Mouse (Mus musculus): ENCODE measurements around the gene Cdk5rap2.

Cdk5rap2 gene

DNA sequence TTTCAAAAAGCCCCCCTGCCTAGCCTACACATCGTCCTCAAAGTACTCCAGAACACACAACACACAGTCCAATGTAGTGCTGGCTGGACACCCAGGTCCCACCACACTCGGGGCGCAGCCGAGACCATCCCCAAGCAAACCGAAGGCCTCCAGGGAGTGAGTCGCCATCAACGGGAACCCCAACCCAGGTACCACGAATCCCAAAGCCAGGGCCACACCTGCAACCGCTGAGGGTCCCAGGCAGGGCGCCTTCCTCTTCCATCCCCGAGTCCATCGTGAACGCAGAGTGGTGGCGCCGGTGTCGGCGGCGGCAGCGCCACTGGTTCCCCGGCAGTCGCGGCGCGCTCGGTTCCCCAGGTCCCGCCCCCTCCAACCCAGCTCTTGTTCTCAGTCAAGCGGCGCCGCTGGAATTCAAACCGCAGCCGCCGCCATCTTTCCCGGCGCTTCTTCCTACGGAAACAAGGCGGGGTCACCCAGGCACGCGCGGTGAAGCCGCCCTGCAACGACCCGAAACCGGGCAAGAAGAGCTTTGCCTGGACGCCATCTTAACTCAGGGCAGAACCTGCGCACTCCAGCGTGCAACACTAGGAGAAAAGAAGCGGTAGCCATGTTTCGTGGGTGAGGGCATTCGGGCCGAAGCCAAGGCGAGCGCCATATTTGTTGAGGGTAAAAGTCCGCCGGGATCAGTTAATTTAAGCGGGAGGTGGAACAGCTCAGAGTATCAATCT, at the start of gene Cdk5rap2:
Gene Cdk5rap2, minus strand, starts transcription at position 450 of the 728 bp plus-strand sequence.
- DNase-seq (ENCODE audit: low read depth, low spot score) = peak; percentile 99

DNA sequence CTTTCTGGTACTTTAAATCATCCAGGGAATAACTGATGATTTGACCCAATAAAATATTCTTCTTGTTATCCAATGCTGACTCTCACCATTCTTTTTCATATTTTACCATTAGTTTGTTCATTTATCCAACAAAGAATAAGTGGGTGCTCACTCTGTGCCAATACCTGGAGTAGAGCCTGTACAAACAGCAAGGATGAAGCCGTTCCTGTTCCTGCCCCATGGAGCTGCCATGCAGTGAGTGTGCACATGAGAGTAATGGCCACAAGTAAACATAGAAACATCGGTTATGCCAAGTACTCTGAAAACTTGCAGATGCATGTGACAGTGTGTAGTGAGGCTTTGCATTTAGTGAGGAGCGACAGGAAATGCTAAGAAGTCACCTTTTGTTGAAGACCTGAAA, 41.9 kb upstream of the Cdk5rap2 start:
- DNase-seq (ENCODE audit: low read depth, low spot score) = no peak

DNA sequence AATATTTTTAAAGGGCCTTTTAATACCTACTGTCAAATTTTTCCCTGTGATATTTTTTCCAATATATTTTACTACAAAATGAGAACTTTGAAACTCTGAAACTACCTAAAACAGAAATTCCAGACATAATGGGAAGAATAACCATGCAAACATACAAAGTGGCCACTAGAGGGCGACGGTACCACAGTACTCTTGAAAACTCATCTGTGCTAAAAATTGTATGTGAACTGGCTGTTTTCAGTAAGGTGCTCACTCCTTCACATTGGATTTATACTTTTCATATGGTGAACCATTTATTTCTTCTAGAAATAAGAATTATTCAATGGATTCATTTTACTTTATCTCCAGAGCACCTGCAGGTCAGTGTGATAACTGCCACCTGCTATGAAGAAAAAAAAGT, 41.5 kb upstream of the Cdk5rap2 start:
- peak; percentile 59 for DNase-seq (ENCODE audit: low read depth, low spot score)

DNA sequence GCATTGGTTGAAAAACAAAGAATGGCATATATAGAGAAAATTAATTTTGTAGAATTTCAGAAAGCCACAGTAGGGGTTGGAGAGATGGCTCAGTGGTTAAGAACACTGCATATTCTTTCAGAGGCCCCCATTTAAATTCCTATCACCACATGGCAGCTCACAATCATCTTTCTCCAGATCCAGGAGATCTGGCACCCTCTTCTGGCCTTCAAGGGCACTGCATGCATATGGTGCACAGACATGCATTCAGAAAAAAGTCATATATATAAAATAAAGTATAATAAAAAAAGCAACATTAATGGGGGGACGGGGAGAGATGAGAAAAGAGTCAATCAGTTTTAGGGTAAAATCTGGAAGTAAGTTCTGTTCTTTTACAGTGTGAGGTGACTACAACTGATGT, 39.4 kb upstream of the Cdk5rap2 start:
- DNase-seq (ENCODE audit: low read depth, low spot score) = peak; percentile 35

DNA sequence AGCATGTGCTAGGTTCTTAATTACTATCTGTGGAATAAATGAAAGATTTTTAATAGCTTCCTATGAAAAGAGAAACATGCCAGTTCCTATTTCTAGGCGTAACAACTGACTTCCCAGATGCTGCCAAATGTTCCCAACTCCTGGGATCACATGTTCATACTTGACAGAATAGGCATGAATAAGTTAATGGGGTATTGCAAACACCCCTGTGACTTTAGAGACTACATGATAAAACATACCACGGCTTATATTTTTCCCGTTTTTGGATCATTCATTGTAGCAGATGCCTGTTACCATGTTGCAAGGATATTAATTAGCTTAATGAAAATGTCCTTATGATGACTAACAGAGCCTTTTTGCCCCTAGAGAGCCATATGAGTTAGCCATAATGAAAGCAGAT, 36.5 kb upstream of the Cdk5rap2 start:
- DNase-seq (ENCODE audit: low read depth, low spot score) = no peak

DNA sequence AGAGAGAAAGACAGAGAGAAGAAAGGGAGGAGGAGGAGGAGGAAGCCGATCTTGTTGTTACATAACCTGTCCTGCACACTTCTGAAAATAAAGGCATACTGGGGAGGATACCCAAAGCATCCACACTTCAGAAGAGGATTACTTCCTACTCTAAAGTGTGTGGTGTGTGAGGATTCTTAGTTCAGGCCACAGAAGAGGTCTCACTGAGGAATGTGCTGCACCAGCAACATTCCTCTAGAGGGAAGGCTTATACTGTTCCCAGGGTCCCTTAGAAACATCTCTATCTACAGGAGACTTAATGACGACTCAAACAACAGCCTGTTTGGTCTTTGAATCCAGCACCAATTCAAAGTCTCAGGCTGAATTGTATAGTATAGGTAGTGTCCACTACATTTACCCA, 10.0 kb upstream of the Cdk5rap2 start:
- DNase-seq (ENCODE audit: low read depth, low spot score) = no peak

DNA sequence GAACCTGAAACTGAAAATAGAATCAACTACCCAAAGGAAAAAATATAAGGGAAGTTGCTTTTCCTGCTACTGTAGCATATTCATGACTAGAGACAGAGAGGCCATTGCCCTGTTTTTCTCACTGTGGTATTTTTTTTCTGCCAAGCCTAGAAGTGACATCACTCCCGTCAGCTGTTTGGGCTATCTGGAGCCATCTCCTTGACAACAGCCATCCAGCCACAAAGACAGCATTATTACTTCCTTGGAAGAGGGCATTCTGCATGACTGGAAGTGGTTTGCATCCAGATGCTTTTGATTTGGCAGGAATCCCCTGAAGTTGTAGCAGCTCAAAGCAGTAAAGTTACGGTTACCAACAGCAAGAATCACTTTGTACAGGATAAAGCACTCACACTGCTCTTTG, 1.9 kb upstream of the Cdk5rap2 start:
- no peak for DNase-seq (ENCODE audit: low read depth, low spot score)

DNA sequence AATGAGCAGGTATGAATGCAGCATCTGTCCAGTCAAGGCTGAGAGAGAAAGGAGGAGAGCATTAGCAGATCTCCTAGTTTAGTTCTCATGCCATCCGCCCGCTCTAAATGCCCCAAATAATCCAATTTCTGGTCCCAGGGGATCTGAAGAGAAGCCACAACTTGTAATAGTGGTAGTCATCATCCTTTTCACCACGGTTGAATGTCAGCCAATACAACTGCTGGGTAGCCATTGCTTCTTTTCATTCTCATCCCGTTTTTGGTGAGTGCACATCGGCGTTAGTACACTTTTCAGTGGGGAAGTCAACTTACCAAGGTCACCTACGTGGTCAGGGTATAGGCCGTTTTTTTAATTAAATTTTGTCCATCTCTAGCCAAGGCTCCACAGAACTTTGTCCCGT, 787 bp downstream of the Cdk5rap2 start:
- DNase-seq (ENCODE audit: low read depth, low spot score) = no peak

DNA sequence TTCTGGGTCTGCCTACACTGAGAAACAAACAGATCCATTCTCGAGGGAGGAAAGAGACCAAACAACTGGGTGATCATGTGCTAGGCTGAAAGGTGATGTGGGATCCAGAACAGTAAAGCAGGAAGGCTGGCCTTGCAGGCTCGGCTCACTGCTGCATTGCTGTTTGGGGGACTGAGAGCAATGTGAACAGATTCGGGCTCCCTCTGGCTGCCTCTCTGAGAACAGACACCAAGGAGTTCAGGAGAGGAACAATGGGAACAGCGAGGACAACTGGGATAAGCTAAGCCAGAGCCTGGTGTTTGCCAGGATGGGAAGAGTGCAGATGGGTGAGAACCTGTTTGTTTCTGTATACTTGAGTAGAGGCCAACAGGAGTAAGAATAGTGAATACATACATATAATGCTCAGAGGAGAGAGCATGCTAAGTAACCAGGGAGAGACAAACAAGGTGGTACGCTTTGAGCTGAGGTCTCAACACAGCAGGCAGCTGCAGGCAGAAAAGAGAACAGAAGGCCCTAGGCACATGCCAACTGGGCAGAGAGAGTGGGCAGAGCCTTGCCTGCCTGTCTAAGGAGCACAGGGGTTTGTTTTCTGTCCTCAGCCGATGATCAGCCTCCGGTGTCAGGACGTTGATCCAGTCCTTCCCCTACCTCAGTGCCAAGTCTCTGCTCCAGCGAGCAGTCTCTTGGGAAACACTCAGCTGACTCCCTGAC, 8.0 kb downstream of the Cdk5rap2 start:
- peak; percentile 52 for DNase-seq (ENCODE audit: low read depth, low spot score)

DNA sequence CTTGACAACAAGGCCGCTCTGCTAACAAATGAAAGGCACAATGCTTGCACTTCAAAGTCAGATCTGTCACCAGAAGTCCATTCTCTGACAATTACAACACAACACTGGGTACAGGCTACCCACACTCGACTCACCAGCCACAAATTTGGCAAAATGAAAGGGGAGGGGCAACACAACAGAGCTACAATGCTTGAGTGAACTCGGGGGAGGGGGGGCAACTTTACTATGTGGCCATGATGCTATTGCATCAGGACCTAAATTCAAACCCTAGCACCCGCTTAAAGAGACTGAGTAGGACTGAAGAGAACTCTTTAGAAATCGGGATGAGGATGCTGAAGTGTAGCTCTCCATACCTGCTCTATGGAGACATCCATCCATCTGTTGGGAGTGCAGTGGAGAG, 10.8 kb downstream of the Cdk5rap2 start:
- DNase-seq (ENCODE audit: low read depth, low spot score) = no peak

DNA sequence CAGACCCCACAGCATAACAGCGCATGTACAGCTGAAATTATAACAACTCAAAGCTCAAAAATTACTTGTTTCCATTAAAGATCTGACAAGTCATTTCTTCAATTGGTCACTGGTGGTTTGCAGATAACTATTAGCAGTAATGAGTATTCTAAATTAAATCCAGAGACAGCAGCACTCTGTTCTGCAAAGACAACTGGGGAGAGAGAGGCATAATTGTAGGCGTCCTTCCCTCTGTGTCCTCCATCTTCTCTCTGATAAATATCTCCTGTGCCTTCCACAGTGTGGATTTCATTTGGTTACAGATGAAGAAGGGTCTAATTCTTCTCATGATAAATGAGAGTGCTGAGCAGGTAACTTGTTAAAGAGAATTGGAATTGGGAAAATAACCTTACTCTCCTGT, 11.2 kb downstream of the Cdk5rap2 start:
- DNase-seq (ENCODE audit: low read depth, low spot score) = no peak

DNA sequence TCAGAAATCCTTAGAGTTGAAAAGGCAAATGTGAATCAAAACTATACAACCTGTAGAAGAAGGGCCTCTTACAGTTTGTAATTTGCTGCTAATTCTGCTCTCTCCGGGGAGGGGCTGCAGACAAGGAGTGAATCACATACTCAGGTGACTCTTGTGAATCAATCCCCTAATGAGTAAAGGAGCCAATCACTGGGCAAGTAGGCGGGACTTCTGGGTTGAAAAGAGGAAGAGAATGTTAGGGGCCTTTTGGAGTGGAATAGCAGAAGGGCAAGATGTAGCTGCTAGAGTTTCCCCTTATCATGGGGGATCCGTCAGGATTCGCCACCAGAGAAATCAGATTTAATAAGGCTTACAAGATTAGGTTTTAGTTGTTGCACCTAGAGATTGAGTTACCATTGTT, 12.2 kb downstream of the Cdk5rap2 start:
- peak; percentile 10 for DNase-seq (ENCODE audit: low read depth, low spot score)

DNA sequence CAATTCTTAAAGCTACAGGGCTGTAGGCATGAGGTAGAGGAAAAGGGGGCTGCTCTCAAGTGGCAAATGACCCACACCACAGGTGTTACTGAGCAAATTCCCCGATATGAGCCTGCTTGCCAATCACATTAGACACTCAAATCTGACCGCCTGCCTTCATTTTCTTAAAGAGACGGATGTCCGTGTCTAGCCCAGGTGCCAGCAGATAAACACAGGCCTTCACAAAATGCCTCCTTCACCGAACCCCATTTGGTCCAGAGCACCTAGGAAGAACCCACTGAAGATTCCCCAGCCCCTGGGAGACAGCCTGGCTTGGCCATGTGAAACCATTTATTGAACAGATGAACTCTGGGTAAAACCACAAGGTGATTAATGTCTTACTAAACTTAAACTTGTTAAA, 13.5 kb downstream of the Cdk5rap2 start:
- DNase-seq (ENCODE audit: low read depth, low spot score) = no peak

DNA sequence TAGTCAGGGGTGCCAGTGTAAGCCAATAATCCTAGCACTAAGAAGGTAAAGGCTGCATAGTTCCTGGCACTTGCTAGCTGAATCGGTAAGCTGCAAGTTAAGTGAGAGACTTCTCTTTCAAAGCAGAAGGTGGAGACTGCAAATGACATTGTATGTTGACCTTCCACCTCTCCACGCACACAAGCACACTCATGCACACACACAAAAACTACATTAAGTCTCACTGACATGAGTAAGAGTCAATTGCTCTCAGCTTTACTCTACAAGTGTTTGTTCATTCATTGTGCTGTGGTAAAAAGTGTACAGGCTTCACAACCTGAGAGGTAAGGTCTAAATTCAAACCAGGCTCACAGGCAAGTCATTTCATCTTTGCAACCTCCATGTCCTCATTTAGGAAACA, 15.5 kb downstream of the Cdk5rap2 start:
- DNase-seq (ENCODE audit: low read depth, low spot score) = no peak

DNA sequence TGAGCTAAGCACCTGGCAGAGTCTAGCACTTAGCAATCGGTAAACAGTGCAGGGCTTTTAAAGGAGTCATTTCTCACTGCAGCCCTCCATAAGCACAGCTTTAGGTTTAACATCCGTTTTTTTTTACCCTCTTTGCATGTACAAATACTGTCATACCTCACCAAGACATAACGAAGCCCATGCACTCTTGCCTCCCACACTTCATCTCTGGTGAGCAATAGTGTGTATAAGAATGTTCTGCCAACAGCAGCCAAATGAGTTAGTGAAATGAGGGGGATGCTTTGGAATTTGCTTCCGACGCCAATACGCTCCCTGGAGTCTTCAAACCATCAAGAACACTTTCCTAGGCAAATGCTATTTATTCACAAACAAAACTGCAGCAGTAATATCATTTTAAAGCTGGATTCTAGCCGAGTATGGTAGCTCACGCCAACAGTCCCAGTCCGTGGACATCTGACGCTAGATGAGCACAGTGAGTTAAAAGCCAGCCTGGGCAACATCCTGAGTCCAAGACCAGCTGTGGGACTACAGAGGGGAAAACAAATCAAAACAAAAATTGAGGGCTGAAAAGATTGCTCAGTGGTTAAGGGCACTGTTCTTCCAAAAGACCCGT, 18.4 kb downstream of the Cdk5rap2 start:
- DNase-seq (ENCODE audit: low read depth, low spot score) = no peak

DNA sequence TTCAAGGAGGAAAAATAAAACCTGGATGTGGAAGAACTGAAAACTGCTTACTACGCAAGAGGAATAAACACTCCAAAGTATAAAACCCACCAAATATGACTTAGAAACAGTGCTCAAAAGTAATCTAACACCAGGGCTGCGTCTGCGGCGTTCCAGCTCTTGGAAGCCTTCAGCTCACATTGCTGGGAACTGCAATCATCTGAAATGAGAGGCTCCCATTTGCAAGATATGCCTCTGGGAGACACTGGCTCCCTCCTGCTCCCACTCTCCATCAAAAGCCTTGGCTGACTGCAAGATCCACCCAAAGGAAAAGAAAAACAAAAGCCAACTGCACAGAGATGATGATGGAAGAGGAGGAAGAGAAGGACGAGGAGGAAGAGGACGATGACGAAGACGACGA, 19.2 kb downstream of the Cdk5rap2 start:
- DNase-seq (ENCODE audit: low read depth, low spot score) = no peak

DNA sequence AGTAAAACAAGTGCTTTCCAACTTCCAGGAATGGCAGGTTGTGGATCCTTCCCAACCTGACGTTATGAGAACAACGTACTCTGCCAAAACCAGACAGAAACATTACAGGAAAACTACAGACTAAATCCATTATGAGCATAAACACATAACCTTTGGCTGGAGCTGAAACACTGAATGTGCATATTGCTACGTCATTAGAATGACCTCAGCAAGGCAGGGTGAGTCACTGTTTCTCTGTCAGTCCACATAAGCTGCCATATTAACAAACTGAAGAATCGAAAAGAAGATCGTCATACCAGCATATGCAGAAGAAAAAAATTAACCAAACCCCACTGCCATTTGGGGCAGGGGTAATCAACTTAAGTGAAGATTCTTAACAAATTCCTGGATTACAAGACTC, 24.0 kb downstream of the Cdk5rap2 start:
- no peak for DNase-seq (ENCODE audit: low read depth, low spot score)

DNA sequence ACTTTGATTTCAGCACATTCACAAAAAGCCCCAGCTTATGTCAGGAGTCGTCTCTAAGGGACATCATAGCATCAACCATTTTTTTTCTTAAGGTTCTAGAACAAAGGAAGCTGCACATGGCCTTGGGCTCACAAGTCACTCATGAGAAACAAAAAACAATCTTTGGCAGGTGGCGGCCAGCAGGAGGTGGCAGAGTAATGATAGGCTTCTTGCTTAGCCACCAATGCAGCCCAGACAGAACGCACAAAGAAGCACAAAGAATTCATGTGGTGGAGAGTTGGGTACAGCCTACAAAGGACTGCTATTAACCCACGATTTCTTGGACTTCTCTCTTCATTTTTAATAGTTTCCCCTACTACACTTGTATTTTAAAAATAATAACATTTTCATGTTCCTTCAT, 32.9 kb downstream of the Cdk5rap2 start:
- DNase-seq (ENCODE audit: low read depth, low spot score) = no peak

DNA sequence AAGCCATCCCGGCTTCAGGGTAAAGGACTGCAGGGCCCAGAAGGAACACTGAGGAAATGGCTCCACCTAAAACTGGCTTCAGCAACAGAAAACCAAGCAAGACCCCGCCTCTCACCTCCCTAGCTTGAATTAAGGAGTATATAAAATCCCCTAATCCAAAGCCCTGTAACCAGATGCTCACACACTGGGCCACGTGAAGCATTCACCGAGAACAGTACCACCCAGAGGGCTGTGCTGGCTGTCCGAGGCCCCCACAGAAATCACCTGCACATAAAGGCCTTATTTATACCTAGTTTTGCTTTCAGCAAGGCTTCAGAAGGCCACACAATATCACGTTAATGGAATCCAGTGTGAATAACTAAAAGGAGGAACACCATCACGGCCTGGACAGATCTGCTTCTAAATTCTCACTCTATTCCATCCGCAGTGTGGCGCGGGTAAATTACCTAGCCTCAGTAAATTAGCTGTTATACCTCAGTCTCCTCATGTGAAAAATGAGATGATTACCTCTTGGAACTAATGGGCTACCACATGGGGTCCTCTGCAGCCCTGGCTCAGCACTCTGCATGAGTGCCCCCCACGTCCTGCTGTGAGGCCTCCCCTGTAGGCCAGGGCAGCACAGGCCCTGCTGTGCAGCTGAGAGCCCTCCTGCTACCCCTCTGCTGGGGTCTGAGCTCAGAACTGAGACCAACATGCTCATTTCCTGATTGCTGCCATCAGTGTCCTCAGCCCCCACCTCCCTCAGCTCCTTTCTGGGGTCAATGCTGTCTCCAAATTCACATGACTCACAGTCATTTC, 45.0 kb downstream of the Cdk5rap2 start:
- DNase-seq (ENCODE audit: low read depth, low spot score) = no peak

DNA sequence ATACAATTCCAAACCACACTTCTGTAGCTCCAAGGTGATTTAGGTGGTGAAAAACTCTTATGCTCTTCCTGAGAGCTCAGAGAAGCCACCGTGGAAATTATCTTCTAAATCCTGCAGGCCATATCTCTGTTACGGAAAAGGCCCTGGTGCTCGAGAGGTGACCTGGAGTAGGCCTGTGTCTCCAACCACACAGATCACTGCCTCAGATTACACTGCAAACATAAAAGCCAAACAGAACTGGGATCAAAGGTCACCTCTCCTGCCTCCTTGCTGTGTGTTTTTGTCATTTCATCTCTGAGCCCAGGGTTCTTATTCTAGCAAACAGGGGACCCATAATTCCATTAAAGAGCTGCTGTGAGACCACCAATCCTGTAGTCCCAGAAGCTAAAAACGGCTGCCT, 48.9 kb downstream of the Cdk5rap2 start:
- DNase-seq (ENCODE audit: low read depth, low spot score) = no peak

DNA sequence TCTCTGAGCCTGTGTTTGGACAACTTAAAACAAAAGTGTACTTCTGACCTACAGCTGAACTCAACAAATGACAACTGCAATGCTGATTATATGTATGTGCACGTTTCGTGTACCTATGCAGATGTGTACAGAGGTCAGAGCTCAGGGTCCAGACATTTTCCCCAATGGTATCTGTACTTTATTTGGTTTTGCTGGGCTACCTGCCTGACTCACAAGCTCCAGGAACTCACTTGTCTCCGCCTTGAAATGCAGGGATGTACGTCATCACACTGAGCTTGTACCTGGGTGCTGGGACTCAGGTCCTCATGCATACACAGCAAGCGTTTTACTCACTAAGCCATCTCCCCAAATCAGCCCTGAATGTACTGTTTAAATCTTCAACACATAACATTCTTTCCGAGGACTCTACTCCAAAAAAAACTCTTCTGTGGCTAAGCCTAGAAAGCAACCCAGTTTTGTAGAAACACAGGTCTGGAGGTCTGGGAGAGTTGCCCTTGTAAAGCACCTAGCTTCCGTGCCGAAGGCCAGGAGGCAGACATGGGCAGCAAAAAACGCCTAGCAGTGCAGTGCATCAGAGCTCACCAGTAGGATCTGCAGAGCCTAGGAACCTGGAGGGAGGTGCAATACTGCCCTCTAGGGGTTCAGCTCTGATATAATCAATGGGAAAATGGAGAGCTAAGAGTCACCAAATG, 54.4 kb downstream of the Cdk5rap2 start:
- DNase-seq (ENCODE audit: low read depth, low spot score) = peak; percentile 70

DNA sequence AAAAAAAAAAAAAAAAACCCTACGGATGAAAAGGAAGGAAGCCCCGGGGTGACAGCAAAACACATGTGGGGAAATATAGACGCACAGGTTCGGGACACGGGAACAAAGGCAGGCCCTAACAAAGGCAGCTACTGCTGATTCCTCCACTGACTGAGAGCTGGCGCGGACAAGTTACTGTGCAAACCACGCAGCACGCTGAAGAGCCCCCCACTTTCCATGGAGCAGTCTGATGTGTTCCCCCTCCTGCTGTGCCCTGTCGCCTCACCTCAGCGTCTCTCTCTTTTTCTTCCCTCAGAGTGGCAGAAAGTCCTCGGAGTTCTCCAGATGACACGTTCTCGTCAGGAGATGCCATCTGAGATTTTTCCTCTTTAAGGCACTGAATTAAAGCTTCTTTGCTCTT, 55.8 kb downstream of the Cdk5rap2 start:
- DNase-seq (ENCODE audit: low read depth, low spot score) = no peak
